Mouse (Mus musculus): ENCODE measurements around the gene Akr1b3.

DNA sequence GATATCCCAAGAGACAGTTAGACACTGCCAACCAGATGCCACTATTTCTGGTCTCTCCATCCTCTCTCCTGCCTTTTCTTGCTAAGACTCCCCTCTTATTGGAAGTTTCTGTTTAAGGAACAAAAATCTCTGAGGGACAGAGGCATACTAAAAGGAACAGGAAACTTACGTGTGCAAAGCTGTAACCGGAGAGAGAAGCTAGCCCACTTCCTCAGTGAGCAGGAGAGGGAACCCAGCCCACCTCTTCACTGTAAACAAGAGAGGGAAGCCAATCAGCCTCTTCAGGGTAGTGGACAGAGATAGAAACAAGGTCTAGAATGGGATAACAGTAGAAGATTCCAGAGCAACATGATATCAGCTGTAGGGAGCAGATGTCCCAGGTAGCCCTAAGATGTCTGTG, 44.2 kb downstream of the Akr1b3 start:
- TF ChIP-seq CTCF (IDR thresholded peaks at IDR 0.05; ENCODE audit: control insufficient read depth, insufficient read depth, insufficient replicate concordance, low read depth, low read length) (no peak), POLR2A (IDR thresholded peaks at IDR 0.05; ENCODE audit: control insufficient read depth, low read depth, low read length) (no peak)
